Mouse (Mus musculus): ENCODE data around the gene Tut4. TPM values are rescaled to one million over a fixed set of nuclear protein-coding genes. Genes with fewer than 3 reads are reported as not detected.

Tut4 gene
- 10 to 100 TPM; 14.6 to 25.2 (median 18.6) TPM for total RNA-seq (2022)

DNA sequence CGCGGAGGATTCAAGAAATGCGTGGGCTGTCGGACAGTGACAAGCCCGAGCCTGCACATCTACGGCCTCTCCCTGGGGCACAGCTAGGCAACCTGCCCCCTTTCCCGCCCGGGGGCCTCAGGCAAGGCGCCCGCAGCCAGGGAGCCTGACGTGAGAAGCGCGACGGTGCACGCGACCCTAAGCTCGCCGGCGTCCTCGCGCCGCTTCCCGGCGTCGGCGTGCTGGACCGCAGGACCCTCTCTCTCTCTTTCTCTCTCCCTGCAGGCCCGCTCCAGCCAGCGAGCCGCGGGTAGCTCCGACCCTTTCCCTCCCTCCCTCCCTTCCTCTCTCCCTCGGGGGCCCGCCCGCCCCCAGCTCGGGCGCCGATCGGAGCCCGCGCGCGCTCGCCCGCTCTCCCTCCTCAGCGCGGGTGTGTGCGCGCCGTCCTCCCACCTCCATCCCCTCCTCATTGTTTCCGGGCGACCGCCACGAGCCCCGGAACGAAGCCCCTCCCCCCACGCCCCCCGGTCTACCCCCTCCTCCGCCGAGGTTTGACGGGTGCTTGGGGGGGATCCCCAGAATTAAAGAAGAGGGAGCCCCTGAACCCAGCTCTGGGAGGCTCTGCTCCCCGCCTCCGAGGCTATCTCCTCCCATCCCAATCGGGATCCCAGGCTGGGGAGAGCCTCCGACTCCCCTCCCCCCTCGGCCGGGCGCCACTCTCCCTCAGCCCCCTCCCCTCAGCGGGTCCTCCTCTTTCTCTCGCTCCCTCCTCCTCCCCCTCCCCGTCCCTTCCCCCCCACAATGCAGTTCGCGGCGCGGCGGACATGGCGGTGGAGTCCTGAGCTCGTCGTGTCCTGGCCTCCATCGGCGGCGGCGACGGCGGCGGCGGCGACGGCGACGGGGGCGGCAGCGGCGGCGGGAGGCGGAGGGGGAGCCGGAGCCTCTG lies at the start of gene Tut4:
Gene Tut4 (plus strand): TSS at position 196 of the 925 bp plus-strand sequence.
- peak; percentile 71 for DNase-seq (ENCODE audit: low spot score)

DNA sequence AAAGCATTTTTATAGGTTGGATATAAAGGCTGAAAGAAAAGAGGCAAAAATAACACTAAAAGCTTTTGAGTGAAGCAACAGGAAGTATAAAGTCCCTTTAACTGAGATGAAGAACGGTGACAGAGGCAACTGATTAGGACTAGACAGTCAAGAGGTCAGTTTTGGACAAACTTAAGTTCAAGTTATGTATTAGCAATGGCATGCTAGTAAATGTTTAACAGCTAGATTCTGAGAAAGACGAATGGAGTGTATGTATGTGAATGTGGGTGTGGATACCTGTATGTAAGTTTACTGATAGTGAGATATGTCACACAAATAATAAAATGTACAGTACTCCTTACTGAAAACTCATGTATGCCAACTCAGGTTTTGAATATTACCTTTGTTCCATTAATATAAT lies 34.6 kb upstream of the Tut4 start:
- DNase-seq (ENCODE audit: low spot score) = no peak

DNA sequence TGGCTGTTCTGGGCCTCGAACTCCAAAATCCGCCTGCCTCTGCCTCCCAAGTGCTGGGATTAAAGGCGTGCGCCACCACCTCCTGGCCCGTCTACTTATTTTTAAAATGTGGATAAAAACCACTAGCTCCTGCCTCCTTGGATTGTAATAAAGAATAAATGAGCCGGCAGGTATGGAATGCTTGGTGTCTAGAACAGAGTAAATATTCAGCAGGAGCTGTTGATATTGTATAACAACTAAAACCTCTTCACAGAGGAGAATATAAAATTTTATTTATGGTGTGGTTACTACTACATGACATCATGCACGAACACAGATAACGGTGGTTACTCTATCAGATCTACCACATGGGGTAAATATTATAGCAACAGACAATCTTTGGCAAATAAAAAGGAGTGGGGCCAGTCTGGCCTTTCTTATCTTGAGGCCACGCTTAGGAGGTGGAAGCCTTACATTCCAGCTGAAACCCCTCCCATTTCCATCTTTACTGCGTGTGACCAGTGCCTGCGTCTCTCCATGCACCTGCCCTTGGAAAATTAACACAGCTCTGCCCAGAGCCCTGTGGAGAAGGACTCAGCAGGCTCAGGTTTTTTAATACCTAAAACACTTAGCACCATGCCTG lies 31.4 kb upstream of the Tut4 start:
- no peak for DNase-seq (ENCODE audit: low spot score)

DNA sequence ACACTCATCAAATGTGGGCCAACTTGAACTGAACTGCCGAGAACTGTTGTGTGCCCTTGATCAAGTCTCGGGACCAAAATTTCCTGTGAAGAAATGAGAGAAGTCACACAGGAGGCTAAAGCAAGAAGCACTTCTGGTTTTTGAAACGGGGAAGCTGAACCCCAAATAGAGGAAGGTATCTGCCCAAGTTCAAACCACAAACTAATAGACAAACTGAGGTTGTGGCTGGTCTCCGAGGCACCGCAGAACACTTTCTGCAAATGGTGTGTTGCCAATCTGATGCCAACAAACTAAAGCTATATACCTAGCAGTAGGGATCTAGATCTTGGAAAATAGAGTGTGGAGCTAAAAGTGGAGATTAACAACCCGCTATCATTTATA lies 30.9 kb upstream of the Tut4 start:
- peak; percentile 6 for DNase-seq (ENCODE audit: low spot score)

DNA sequence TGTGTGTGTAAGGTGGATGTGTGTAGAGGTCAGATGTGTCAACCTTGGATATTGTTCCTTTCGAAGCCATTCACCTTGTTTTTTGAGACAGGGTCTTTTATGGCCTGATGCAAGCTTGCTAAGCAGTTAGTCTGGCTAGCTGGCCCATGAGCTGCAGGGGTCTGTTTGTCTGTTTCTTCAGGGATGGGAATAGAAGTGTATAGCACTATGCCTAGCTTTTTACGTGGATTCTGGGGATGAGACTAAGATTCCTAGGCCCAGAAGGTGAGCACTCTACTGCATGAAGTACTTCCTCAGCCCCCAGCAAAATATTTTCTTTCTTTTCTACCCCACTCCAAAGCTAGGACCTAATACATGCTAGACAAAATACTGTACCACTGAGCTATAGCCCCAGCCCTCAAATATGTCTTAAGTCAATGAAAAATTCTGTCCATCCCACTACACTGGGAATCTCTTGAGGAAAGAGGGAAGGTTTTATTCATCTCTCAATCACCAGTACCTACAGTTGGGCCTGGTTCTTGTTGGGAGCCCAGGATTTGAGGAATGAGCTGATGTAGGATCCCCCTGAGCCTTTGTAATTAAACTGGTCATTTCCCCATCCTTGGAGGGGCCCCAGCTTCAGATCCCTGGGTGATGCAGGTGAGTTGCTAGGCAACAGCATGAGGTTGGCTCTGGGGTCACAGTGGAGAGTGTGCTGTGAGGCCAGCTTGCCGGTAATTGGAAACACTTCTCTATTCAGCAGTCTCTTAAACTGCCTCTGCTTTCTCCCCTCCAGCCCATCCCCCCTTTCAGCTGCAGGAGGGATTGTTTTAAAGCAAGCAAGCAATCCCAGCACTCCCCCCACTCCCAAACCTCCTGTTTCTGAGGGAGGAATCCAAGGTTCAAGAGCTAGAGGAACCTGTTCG lies 28.3 kb upstream of the Tut4 start:
- DNase-seq (ENCODE audit: low spot score) = no peak

DNA sequence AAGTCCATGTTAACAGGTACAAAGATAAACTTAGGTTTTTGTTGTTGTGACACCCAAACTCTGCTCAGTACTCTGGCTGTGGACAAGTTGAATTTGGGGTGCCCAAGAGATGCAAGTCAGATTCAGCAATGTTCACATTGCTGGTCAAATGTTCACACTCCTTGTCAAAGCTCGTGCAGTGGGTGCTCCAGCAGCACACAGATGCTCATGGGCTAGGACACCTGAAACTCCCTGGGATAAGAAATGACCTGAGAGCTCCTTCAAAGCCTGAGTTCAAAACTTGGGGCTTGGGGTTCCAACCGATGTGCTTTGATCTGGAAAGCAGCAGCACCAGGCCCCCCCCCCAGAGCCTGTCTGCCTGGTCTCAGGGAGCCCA lies 27.7 kb upstream of the Tut4 start:
- no peak for DNase-seq (ENCODE audit: low spot score)

DNA sequence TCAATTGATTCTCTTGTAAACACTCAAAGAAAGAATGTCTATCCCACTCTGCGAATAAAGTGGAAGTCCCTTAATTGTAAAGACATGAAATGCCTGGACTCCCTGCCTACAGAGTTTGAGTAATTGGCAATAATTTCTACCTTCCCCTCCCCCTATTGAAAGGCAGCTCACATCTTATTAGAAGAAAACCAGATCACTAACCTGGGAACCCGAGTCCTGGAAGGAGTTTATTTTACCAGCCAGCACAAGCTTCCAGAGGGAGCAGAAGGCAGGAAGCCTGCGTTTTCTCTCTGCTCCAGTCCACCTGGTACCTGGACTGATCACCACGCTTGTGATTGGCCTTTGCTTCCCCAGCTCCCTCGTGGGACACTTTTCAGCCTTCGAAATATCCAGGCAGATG lies 25.9 kb upstream of the Tut4 start:
- no peak for DNase-seq (ENCODE audit: low spot score)

DNA sequence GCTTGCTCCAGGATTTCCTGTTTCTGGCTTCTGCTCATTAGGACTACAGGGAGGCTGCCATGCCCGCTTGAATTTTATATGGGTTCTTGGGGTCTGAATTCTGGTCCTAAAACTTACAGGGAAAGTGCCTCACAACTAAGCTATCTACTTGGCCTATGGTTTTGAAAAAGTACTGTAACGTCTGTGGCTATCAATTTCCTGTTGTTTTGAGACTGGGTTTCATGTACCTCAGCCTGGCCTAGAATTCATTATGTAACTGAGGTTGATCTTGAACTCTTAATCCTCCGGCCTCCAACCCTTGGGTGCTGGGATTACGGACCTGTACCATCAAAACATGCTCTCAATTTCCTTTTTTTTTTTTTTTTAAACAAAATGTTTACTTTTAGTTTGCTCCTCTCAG lies 25.0 kb upstream of the Tut4 start:
- DNase-seq (ENCODE audit: low spot score) = no peak

DNA sequence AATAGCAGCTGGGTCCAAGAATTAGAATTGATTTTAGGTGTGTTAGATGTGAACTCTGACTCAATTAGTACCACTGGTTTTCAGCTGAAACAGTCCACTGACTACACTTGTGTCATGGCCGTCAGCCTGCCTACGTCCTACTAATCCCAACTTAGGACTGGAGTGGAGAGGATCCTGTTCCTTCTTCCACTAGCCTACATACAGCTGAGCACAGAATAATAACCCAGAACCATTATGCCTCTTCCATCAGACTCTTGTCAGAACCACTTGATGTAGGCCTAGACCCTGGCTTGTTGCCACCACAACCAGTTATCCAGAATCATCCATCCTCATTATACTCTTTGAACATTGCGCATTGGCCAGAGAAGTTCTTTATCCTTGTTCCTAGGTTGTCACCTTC lies 24.4 kb upstream of the Tut4 start:
- DNase-seq (ENCODE audit: low spot score) = no peak

DNA sequence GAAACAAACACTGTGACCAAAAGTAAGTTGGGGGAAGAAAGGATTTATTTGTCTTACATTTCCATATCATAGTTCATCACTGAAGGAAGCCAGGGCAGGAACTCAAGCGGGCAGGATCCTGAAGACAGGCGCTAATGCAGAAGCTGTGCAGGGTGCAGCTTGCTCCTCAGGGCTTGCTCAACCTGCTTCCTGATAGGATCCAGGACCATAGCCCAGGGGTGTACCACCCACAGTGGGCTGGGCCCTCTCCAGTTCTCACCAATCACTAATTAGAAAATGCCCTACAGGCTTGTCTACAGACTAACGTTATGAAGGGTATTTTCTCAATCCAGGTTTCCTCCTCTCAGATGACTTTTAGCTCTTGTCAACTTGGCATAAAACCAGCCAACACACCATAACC lies 23.6 kb upstream of the Tut4 start:
- DNase-seq (ENCODE audit: low spot score) = no peak

DNA sequence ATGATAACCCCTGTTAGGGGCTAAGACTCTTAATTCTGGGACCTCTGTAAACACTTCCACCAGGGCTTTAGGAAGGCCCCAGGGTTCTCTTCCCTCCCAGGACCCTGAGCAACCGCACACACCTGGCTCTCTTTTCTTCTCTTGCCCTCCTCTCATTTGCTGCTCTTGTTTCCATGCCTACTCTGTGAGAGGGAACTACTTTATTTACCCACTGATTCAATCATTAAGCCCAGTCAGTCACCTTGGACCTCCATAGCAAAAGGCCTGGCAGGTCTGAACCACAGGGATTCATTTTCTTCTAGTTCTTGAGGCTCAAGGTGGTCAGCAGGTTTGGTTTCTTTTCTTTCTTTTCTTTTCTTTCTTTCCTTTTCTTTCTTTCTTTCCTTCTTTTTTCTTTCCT lies 23.0 kb upstream of the Tut4 start:
- no peak for DNase-seq (ENCODE audit: low spot score)

DNA sequence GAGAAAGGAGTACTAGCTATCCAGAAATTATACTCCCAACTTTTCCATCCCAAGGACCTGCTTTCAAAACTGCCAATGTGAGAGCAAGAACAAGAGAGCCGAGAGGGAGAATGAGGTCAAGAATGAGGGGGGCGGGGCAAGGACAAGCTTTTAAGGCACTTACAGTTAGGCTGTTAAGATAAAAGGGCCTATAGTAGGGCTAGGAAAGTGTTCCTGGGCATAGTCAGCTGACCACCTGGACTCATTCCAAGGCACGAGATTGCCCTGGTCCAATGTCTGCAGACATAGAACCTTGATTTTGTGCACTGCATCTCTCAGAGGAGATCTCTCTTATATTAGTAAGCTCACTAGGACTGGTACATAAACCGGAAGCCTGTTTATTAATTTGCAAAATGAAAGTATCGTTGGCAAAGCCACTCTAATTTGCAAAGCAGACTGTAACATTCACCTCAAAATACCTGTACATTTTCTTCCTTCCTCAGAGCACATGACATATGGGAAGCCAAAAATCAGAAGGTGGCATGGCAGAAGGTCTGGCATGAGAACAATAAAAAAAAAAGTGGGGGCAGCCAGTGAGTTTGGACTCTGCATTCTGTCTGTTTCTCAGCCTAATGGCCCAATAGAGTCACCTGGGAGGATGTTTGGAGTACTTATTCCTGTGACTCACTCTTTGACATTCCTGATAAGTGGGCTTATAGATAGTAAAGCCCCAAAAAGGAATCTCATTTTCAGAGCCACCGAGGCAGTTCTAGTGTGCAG lies 21.0 kb upstream of the Tut4 start:
- no peak for DNase-seq (ENCODE audit: low spot score)

DNA sequence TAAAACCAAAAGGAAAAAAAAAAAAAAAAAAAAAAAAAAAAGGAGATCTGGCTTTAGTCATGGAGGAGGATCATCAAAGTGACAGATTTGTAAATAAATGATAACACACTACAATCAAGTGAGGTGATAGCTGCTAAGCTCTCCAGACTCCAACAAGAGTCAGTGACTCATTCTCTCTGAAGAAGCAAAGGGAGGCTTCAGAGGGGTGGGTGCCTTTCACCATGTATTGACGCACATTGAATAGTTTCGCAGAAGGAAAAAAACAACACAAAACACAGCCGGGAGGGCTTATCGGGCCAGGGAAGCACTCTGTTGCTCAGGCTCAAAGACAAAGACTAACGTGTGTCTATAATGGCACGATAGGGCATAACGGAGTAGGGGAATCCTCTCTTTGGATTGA lies 11.1 kb upstream of the Tut4 start:
- DNase-seq (ENCODE audit: low spot score) = no peak

DNA sequence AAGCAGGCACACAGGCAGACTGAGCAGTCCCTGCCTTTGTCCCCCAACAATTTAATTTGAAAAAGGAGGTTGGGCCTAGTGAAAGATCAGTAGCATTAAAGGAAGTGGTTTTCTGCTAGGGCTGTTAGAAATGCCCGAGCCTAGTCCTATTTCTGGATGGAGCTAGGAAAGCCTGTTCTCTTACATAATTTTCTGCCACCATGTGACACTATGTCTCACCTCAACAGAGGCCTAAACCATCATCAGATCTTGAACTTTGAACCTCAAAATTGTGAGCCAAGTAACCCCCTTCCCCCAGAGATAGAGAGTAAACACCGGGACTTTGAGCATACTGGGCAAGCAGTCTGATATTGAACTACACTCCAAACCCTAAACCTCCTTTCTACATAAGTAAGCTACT lies 3.2 kb upstream of the Tut4 start:
- DNase-seq (ENCODE audit: low spot score) = no peak

DNA sequence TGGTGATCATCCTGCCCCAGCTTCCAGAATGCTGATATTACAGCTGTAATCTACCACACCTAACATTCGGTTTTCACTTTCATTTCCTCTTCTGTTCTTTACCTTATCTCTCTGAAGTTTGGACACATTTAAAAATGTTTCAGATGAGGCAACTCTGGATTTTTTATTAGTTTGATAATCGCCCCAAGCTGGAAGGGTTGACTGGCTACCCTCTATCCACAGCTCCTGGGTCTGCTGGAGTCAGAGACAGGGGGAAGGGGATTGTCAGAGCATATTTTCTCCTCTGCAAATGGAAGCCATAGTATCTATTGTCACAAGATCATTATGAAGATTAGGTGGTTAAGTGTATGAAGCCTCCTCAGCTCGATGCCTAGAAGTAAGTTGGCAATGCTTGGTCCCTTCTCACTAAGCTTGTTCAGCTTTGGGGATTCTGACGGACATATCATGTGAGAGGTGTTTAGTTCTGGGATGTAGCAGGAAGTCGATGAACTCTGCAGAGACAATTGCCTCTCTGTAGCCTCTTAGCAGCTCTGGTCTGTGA lies 955 bp upstream of the Tut4 start:
- DNase-seq (ENCODE audit: low spot score) = no peak

DNA sequence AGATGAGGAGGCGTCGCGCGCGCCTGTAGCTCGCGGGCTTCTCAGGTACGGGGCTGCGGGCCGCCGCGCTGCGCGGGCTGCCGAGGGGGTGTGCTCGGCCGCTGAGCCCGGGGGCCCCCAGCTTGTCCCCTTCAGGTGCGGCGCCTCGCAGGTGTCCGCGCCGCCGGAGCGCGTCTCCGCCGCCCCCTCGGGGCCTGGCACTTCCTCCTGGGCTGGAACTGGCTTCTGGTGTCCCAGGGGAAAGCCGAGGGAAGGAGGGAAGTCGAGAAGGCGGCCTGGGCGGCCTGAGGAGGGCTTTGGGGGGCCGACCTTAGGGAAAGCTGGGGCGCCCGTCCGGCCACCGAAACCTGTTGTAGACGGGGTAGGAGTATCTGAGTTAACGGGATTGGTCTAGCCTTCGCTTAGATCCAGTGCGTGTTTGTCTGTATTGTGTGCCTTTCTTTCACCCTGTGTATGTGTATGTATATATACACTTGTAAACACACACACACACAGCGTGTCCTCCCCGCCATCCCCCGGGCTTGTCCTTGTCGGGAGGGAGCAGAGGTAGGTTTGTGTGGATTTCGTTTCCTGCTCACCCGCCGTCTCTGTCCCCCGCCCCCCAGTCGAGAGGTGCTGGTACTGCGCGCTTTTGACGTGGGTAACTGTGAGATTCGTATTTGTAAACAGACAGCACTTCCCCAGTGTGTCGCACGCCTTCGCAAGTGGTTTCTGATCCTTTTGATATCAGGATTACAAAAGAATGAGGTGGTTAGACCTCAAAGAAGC lies 1.1 kb downstream of the Tut4 start:
- peak; percentile 43 for DNase-seq (ENCODE audit: low spot score)

DNA sequence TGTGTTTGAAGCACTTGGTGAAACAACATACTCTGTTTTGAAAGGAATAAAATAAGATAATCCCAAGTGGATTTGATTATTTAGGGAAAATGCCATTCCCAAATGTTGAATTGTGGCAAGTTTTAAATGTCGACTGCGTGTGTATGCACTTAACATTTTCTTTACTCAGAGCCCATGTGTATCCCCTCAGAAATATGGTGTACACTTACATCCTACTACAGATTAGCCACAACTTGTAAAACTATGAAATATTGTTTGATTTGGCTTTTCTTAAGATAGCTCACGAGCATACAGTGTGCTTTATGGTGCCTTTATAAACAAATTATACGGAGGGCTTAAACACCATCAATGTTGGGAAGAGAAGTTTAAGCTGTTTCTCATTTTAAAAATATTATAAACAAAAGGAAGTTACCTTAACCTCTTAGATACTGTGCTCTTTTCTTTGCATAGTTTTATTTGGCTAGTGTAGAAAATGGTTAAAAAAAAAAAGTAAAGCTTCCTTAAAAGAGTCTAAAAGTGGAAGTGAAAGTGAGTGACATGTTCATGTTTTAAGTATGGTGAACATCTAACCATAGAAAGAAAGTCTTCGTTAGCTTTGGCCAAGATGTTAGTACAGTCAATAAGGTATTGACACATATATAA lies 2.2 kb downstream of the Tut4 start:
- DNase-seq (ENCODE audit: low spot score) = no peak

DNA sequence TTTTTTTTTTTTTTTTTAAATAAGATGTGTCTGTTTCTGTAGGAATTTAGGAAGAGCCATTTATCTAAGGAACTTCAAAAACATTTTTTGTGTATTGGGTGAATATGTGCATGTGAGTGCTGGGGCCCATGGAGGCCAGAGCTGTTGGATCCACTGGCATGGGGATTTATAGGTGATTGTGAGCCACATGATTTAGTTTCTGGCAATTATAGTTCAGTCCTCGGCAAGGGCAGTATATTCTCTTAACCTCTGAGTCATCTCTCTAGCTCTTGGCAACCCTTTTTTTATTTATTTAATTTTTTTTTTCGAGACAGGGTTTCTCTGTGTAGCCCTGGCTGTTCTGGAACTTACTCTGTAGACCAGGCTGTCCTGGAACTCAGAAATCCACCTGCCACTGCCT lies 14.4 kb downstream of the Tut4 start:
- DNase-seq (ENCODE audit: low spot score) = no peak

DNA sequence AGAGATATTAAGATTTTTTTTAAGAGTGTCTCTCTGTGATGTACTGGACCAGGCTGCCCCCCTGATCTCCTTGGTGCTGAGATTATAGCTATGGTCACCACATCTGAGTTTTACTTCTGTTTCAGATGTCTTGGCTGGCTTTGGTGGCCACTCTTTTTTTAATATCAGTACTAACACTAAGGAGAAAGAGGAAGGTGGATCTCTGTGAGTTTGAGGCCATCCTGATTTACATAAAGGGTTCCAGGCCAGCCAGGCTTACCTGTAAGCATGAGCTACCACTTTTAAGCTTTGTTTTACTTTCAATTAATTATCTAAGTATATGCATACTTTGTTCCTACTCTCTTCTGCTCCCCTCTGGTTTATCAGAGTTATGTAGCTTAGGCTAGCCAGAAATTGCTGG lies 23.6 kb downstream of the Tut4 start:
- no peak for DNase-seq (ENCODE audit: low spot score)

DNA sequence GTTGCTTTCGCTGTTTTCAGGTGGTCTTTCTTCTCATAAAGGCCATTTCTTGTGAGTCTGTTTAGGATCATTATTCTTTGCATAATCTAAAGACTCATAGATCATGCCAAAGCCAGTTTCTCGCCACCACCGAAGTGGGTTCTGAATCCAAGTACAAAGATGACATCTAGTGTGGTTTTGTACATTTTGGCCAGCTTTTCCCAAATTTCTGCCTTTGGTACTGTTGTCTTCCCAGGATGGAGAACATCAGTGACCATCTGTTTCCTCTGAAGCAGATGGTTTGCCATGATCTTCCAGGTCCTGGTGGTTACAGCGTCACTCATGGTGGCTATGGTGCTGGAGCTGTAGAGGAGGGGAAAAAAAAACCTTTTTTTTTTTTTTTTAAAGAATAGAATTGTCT lies 25.0 kb downstream of the Tut4 start:
- DNase-seq (ENCODE audit: low spot score) = no peak
